Mouse (Mus musculus) midbrain, embryonic 13.5 days (tissue): ENCODE measurements around the gene Mfsd9. TPM values are rescaled to one million over a fixed set of nuclear protein-coding genes. Genes with fewer than 3 reads are reported as not detected.

Experiments
- ATAC-seq: fragments of 200-750 bp; cut with Nextera tagmentation; 2 replicates; pipeline ENCODE4 v1.8.0; 2017; ENCODE audit warnings: mild to moderate bottlenecking, moderate TSS enrichment, moderate library complexity
- H3K27ac ChIP-seq: fragments of 300-500 bp; sonication (generic); 2 replicates; pipeline ENCODE4 v1.5.1; 2015; ENCODE audit warnings: inconsistent platforms, mild to moderate bottlenecking, moderate library complexity
- H3K27me3 ChIP-seq: fragments of 300-500 bp; sonication (generic); 2 replicates; pipeline ENCODE4 v1.6.1; 2015; ENCODE audit warnings: mild to moderate bottlenecking, inconsistent platforms
- H3K36me3 ChIP-seq: fragments of 300-500 bp; sonication (generic); 2 replicates; pipeline ENCODE4 v1.6.1; 2015; ENCODE audit warnings: mild to moderate bottlenecking, inconsistent platforms
- H3K4me1 ChIP-seq: fragments of 300-500 bp; sonication (generic); replicated peaks from 2 replicates; pipeline ENCODE4 v1.6.1; 2015; ENCODE audit warnings: inconsistent platforms
- H3K4me2 ChIP-seq: fragments of 300-500 bp; sonication (generic); replicated peaks from 2 replicates; pipeline ENCODE4 v1.6.1; 2015; ENCODE audit warnings: moderate library complexity, mild to moderate bottlenecking, inconsistent platforms
- H3K4me3 ChIP-seq: fragments of 300-500 bp; sonication (generic); replicated peaks from 2 replicates; pipeline ENCODE4 v1.5.1; 2015; ENCODE audit warnings: mild to moderate bottlenecking, inconsistent platforms
- H3K9ac ChIP-seq: fragments of 300-500 bp; sonication (generic); replicated peaks from 2 replicates; pipeline ENCODE4 v1.6.1; 2015; ENCODE audit warnings: mild to moderate bottlenecking, inconsistent platforms
- H3K9me3 ChIP-seq: fragments of 300-500 bp; sonication (generic); 2 replicates; pipeline ENCODE4 v1.6.1; 2016; ENCODE audit warnings: mild to moderate bottlenecking, inconsistent platforms
- WGBS: fragments of 180-500 bp; shearing (Covaris S2); methylation state at CpG from one replicate; pipeline ENCODE4 v1.1.7; 2015; 5-methylcytosine and 5-hydroxymethylcytosine counted together
- polyA plus RNA-seq: library from polyadenylated mRNA; unstranded; fragments of >200 nt; fragmentation: Nextera tagmentation; extraction: Ambion mirVana; gene quantifications from 2 replicates; pipeline ENCODE4 v1.2.1, GENCODE M21; 2015

Gene Mfsd9
- polyA plus RNA-seq, 1 experiment from 2014 or later: 4.0 TPM

DNA sequence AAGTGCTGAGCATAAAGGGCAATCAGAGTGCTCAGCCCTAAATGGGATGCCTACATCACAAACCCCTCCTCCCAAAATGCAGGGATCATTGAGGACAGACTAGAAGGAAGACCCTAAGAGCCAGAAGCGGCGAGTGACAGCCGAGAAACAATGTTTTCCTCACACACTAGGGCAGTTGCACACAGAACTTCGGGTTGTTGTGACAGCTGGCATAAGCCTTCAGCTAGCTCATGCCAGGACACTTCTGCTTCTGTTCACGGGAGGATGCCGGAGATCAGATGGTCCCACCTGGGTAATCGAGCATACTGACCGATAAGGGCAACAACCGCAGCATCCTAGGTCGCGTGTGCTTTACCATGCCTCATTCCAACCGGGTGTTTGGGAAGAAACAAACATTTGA lies 13.6 kb upstream of the Mfsd9 start:
- Histone ChIP-seq H3K36me3 (no peaks in the 10 kb centered on the region), H3K4me3 (no peak overlapping the region), H3K27ac (no peak overlapping the region), H3K27me3 (no peaks in the 10 kb centered on the region), H3K4me2 (no peak overlapping the region), H3K9me3 (no peaks in the 10 kb centered on the region), H3K4me1 (no peaks in the 10 kb centered on the region), H3K9ac (no peak overlapping the region)
- 93% methylated on average over 12 of the region's 12 CpGs for WGBS
- ATAC-seq: no peak

GRCm38 (mm10) chr1:40802759-40803158 lies 12.3 kb upstream of the Mfsd9 start:
- Histone ChIP-seq H3K36me3 (no peaks in the 10 kb centered on the region), H3K4me2 (no peak overlapping the region), H3K27me3 (no peaks in the 10 kb centered on the region), H3K27ac (no peak overlapping the region), H3K9ac (no peak overlapping the region), H3K4me3 (no peak overlapping the region), H3K4me1 (no peaks in the 10 kb centered on the region), H3K9me3 (no peaks in the 10 kb centered on the region)
- no peak for ATAC-seq
- WGBS: 25% methylated on average over 3 of the region's 3 CpGs

DNA sequence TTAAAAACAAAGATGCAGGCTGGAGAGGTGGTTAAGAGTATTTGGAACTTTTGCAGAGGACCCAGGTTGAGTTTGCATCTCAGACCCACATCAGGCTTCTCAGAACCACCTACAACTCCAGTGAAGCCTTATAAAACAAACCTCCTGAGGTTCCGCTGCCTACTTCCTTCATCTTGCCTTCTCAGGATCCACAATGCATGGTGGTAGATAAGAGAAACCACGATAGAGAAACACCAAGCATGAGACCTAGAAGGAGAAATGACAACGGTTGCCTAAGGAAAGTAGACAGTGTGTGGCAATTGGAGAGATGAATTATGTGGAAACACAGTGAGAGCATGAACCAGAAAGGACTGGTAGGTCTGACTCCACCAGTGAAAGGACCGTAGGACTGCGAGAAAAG lies 10.4 kb upstream of the Mfsd9 start:
- Histone ChIP-seq H3K9ac (no peak overlapping the region), H3K27me3 (no peaks in the 10 kb centered on the region), H3K4me2 (no peak overlapping the region), H3K4me1 (no peaks in the 10 kb centered on the region), H3K9me3 (no peaks in the 10 kb centered on the region), H3K27ac (no peak overlapping the region), H3K36me3 (no peaks in the 10 kb centered on the region), H3K4me3 (no peak overlapping the region)
- 92% methylated on average over 5 of the region's 5 CpGs for WGBS
- ATAC-seq: no peak

DNA sequence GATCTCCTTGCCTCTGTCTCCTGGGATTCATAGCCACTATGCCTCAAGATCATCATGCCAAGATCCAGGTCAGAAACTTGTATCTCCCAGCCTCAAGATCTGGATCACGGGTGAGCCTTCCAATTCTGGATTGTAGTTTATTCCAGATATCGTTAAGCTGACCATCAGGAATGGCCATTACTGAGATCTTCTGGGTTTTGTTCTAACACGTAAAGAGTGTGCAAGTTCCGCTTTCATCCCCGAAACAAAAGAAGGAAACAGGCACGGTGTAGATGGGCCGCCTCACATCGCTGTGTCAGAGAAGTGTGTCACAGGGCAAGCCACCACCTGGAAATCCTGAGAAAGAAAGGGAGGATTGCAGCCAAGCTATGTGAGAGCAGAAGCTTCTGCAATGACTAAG lies 8.6 kb upstream of the Mfsd9 start:
- Histone ChIP-seq H3K9me3 (no peaks in the 10 kb centered on the region), H3K27me3 (peaks cover 7% of the 10 kb centered on the region), H3K4me2 (no peak overlapping the region), H3K27ac (no peak overlapping the region), H3K4me3 (no peak overlapping the region), H3K4me1 (no peaks in the 10 kb centered on the region), H3K36me3 (no peaks in the 10 kb centered on the region), H3K9ac (no peak overlapping the region)
- 86% methylated on average over 8 of the region's 8 CpGs for WGBS
- ATAC-seq: no peak

- Histone ChIP-seq H3K4me2 (no peak overlapping the region), H3K4me3 (no peak overlapping the region), H3K9me3 (no peaks in the 10 kb centered on the region), H3K36me3 (no peaks in the 10 kb centered on the region), H3K27ac (no peak overlapping the region), H3K4me1 (no peaks in the 10 kb centered on the region), H3K27me3 (peaks cover 7% of the 10 kb centered on the region), H3K9ac (no peak overlapping the region)
- 10% methylated on average over 5 of the region's 5 CpGs for WGBS
- no peak for ATAC-seq
Measured at GRCm38 (mm10) chr1:40797348-40797747, 6.9 kb upstream of the Mfsd9 start.

- 97% methylated on average over 1 of the region's 1 CpGs for WGBS
- no peak for ATAC-seq
- H3K9me3 ChIP-seq: no peaks in the 10 kb centered on the region
- no peak overlapping the region for H3K4me2 ChIP-seq
- H3K36me3 ChIP-seq: no peaks in the 10 kb centered on the region
- peaks cover 7% of the 10 kb centered on the region for H3K27me3 ChIP-seq
- no peak overlapping the region for H3K4me3 ChIP-seq
- H3K27ac ChIP-seq: no peak overlapping the region
- 0 out of 2 replicates have a peak, but pooled peaks cover 5% of the 10 kb centered on the region for H3K4me1 ChIP-seq
- H3K9ac ChIP-seq: no peak overlapping the region
Measured at GRCm38 (mm10) chr1:40795508-40795907, 5.0 kb upstream of the Mfsd9 start.

DNA sequence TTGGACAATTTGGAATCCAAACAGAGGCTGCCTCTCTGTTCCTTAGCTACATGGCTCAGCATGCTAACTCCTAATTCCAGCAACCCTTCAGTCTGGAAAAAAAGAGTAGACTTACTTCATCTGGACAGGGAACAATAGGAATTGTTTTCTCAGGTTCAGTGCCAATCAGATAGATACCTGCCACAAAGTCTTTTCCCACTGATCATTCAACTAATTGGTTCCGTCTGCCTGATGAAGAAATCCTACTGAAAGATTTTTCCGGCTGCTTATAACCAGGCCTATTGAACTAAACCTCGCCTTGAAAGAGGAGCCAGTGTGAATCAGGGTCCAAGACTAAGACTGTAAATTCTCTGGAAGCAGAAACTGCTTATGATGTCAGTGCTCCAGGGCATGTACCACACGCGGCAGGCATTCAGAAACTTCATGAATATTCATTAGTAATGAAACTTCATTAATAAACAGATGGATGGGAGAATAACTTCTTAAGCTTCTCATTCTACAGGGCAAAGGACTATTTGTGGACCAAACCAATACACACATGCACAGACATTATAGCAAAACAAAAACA lies 737 bp downstream of the Mfsd9 start:
- peak overlapping the region; percentile 65 for H3K4me3 ChIP-seq
- WGBS: 21% methylated on average over 5 of the region's 5 CpGs
- H3K27ac ChIP-seq: no peak overlapping the region
- H3K4me2 ChIP-seq: peak overlapping the region; percentile 66
- no peaks in the 10 kb centered on the region for H3K36me3 ChIP-seq
- peak; percentile 62 for ATAC-seq
- peaks cover 17% of the 10 kb centered on the region for H3K4me1 ChIP-seq
- no peaks in the 10 kb centered on the region for H3K9me3 ChIP-seq
- H3K27me3 ChIP-seq: peaks cover 1% of the 10 kb centered on the region; the same call in 1 of the 2 replicates
- H3K9ac ChIP-seq: peak overlapping the region; percentile 69; the same call in 1 of the 2 replicates

- no peak overlapping the region for H3K27ac ChIP-seq
- 0 out of 2 replicates have a peak, but pooled peaks cover 4% of the 10 kb centered on the region for H3K36me3 ChIP-seq
- H3K9me3 ChIP-seq: no peaks in the 10 kb centered on the region
- 87% methylated on average over 6 of the region's 6 CpGs for WGBS
- H3K4me3 ChIP-seq: no peak overlapping the region
- no peaks in the 10 kb centered on the region for H3K27me3 ChIP-seq
- ATAC-seq: no peak
- H3K9ac ChIP-seq: no peak overlapping the region
- peaks cover 17% of the 10 kb centered on the region for H3K4me1 ChIP-seq
- no peak overlapping the region for H3K4me2 ChIP-seq
Measured at GRCm38 (mm10) chr1:40788956-40789355, 1.5 kb downstream of the Mfsd9 start.

DNA sequence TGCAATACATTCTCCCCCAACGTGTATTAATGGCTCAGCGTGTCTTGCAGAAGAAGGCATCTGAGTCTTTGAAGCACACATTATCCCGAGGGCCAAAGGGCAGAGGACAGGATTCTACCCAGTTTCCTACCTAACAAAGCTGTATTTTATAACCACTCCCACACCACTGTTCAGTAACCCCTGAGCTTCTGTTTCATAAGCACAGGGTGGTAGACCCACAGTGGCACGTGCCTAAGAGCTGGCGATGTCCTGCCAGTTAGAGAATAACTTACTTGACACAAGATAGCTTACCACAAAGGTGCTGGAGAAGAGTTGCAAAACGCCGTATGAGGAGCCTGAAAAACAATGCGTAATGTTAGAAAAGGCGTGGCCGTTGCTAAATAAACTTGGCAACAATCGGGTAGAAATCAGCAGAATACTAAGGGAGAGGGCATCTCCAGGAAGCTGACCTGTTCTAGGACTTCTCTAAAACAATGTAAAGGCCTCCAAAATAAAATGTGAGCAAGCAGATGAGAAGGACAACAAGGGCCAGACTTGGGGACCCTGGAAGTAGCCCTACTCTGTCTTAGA lies 4.5 kb downstream of the Mfsd9 start:
- Histone ChIP-seq H3K27me3 (no peaks in the 10 kb centered on the region), H3K27ac (no peak overlapping the region), H3K4me2 (no peak overlapping the region), H3K9me3 (no peaks in the 10 kb centered on the region), H3K36me3 (0 out of 2 replicates have a peak, but pooled peaks cover 8% of the 10 kb centered on the region), H3K9ac (no peak overlapping the region), H3K4me3 (no peak overlapping the region), H3K4me1 (peaks cover 14% of the 10 kb centered on the region)
- WGBS: 90% methylated on average over 11 of the region's 11 CpGs
- no peak for ATAC-seq

DNA sequence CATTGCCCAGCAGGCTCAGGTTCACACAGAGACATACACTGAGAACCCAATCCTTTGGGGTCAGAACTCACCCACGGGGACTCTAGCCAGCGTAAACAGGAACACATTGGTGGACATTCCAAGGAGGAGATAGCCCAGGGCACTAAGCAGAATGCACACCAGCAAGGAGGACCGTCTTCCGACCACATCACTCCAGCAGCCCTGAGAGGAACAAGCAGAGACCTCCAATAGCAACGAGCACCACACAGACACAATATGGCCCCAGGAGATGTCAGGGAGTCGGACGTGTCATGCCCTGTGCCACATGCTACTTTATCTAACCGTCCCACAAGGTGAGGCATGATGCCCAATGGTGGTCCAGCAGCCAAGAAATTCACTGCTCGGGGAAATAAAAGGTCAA lies 6.2 kb downstream of the Mfsd9 start:
- peaks cover 4% of the 10 kb centered on the region; the same call in 1 of the 2 replicates for H3K9me3 ChIP-seq
- ATAC-seq: no peak

GRCm38 (mm10) chr1:40783450-40783849 lies 7.0 kb downstream of the Mfsd9 start:
- no peaks in the 10 kb centered on the region for H3K4me1 ChIP-seq
- ATAC-seq: no peak
- H3K36me3 ChIP-seq: peaks cover 31% of the 10 kb centered on the region
- H3K9me3 ChIP-seq: peaks cover 8% of the 10 kb centered on the region; the same call in 1 of the 2 replicates
- no peak overlapping the region for H3K4me3 ChIP-seq
- no peak overlapping the region for H3K27ac ChIP-seq
- 95% methylated on average over 7 of the region's 7 CpGs for WGBS
- H3K27me3 ChIP-seq: no peaks in the 10 kb centered on the region
- no peak overlapping the region for H3K9ac ChIP-seq
- H3K4me2 ChIP-seq: no peak overlapping the region

More for the DNA sequence above, 6.2 kb downstream of the Mfsd9 start:
- Histone ChIP-seq H3K4me2 (no peak overlapping the region), H3K4me3 (no peak overlapping the region), H3K4me1 (peaks cover 3% of the 10 kb centered on the region), H3K27me3 (no peaks in the 10 kb centered on the region), H3K9ac (no peak overlapping the region), H3K36me3 (peaks cover 22% of the 10 kb centered on the region), H3K27ac (no peak overlapping the region)
- WGBS: 95% methylated on average over 9 of the region's 9 CpGs

GRCm38 (mm10) chr1:40776763-40777162 lies 13.7 kb downstream of the Mfsd9 start:
- ATAC-seq: no peak
- H3K4me3 ChIP-seq: no peak overlapping the region
- 90% methylated on average over 3 of the region's 3 CpGs for WGBS
- H3K27me3 ChIP-seq: no peaks in the 10 kb centered on the region
- H3K36me3 ChIP-seq: peaks cover 34% of the 10 kb centered on the region
- H3K27ac ChIP-seq: no peak overlapping the region
- no peak overlapping the region for H3K4me2 ChIP-seq
- H3K9me3 ChIP-seq: peaks cover 8% of the 10 kb centered on the region; the same call in 1 of the 2 replicates
- H3K4me1 ChIP-seq: no peaks in the 10 kb centered on the region
- H3K9ac ChIP-seq: no peak overlapping the region

- Histone ChIP-seq H3K27me3 (no peaks in the 10 kb centered on the region), H3K4me2 (no peak overlapping the region), H3K4me3 (no peak overlapping the region), H3K4me1 (no peaks in the 10 kb centered on the region), H3K9me3 (peaks cover 8% of the 10 kb centered on the region; the same call in 1 of the 2 replicates), H3K36me3 (peaks cover 34% of the 10 kb centered on the region), H3K9ac (no peak overlapping the region), H3K27ac (no peak overlapping the region)
- ATAC-seq: no peak
- 87% methylated on average over 2 of the region's 2 CpGs for WGBS
Measured at GRCm38 (mm10) chr1:40776102-40776501, 14.4 kb downstream of the Mfsd9 start.
